Mouse (Mus musculus): ENCODE data around the gene Ei24. TPM values are rescaled to one million over a fixed set of nuclear protein-coding genes. Genes with fewer than 3 reads are reported as not detected.

Gene Ei24
- polyA plus RNA-seq, 1 experiment from 2014 or later = 122 TPM

DNA sequence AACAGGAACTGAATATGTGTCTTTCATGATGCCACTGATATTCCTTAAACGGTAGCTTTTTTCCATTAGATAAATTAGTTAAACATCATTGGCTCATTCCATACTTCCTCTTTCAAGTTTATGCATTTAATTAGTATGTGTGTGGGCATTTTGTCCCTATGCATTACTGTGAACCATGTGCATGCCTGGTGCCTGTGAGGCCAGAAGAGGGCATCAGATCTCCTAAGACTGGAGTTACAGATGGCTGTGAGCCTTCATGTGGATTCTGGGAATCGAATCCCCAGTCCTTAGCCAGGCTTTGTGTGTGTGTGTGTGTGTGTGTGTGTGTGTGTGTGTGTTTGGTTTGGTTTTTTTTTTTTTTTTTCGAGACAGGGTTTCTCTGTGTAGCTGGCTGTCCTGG lies 17.3 kb upstream of the Ei24 start:
- Histone ChIP-seq H3K4me3 (no peak overlapping the region), H3K9me3 (no peaks in the 10 kb centered on the region), H3K9ac (no peak overlapping the region), H3K27me3 (no peaks in the 10 kb centered on the region), H3K4me2 (no peak overlapping the region), H3K36me3 (no peaks in the 10 kb centered on the region), H3K4me1 (replicated peaks) (no peaks in the 10 kb centered on the region), H3K27ac (no peak overlapping the region)
- 72% methylated on average over 2 of the region's 3 CpGs for WGBS
- ATAC-seq (ENCODE audit: low FRiP score) = no peak

- no peaks in the 10 kb centered on the region for H3K9me3 ChIP-seq
- H3K9ac ChIP-seq = no peak overlapping the region
- H3K27ac ChIP-seq = no peak overlapping the region
- WGBS = 92% methylated on average over 5 of the region's 5 CpGs
- H3K4me3 ChIP-seq = no peak overlapping the region
- no peak overlapping the region for H3K4me2 ChIP-seq
- H3K27me3 ChIP-seq = no peaks in the 10 kb centered on the region
- no peak for ATAC-seq (ENCODE audit: low FRiP score)
- H3K36me3 ChIP-seq = no peaks in the 10 kb centered on the region
- no peaks in the 10 kb centered on the region for H3K4me1 ChIP-seq (replicated peaks)
These were observed 11.1 kb upstream of the Ei24 start for GRCm38 (mm10) chr9:36808126-36808785.

GRCm38 (mm10) chr9:36805256-36805975 lies 8.2 kb upstream of the Ei24 start:
- Histone ChIP-seq H3K4me2 (no peak overlapping the region), H3K27me3 (no peaks in the 10 kb centered on the region), H3K27ac (no peak overlapping the region), H3K4me3 (no peak overlapping the region), H3K36me3 (no peaks in the 10 kb centered on the region), H3K9me3 (no peaks in the 10 kb centered on the region), H3K9ac (no peak overlapping the region), H3K4me1 (replicated peaks) (no peaks in the 10 kb centered on the region)
- no peak for ATAC-seq (ENCODE audit: low FRiP score)
- WGBS = 85% methylated on average over 3 of the region's 3 CpGs

DNA sequence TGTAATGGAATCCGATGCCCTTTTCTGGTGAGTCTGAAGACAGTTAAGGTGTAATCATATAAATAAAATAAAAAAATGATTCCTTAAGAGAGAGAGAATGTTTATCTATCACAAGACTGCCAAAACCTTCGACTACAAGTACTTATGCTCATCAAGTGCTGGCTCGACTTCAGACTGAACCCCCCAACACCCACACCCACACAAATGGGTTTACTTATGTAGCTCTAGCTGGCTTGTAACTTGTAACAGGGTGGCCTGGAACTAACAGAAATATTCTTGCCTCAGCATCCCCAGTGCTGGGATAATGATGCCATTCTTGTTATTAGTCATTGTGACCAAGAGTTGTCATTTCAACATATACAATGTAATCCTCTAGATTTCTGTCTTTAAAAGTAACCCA lies 6.7 kb upstream of the Ei24 start:
- Histone ChIP-seq H3K4me3 (no peak overlapping the region), H3K4me2 (no peak overlapping the region), H3K9ac (no peak overlapping the region), H3K4me1 (replicated peaks) (no peaks in the 10 kb centered on the region), H3K36me3 (no peaks in the 10 kb centered on the region), H3K27ac (no peak overlapping the region), H3K9me3 (no peaks in the 10 kb centered on the region), H3K27me3 (no peaks in the 10 kb centered on the region)
- ATAC-seq (ENCODE audit: low FRiP score) = no peak
- WGBS = 86% methylated on average over 3 of the region's 3 CpGs

- H3K9ac ChIP-seq = no peak overlapping the region
- no peak overlapping the region for H3K27ac ChIP-seq
- 82% methylated on average over 6 of the region's 6 CpGs for WGBS
- no peaks in the 10 kb centered on the region for H3K27me3 ChIP-seq
- H3K4me1 ChIP-seq (replicated peaks) = no peaks in the 10 kb centered on the region
- no peak overlapping the region for H3K4me3 ChIP-seq
- no peaks in the 10 kb centered on the region for H3K36me3 ChIP-seq
- no peak overlapping the region for H3K4me2 ChIP-seq
- no peak for ATAC-seq (ENCODE audit: low FRiP score)
- no peaks in the 10 kb centered on the region for H3K9me3 ChIP-seq
These were observed 6.2 kb upstream of the Ei24 start for GRCm38 (mm10) chr9:36803386-36803785.

DNA sequence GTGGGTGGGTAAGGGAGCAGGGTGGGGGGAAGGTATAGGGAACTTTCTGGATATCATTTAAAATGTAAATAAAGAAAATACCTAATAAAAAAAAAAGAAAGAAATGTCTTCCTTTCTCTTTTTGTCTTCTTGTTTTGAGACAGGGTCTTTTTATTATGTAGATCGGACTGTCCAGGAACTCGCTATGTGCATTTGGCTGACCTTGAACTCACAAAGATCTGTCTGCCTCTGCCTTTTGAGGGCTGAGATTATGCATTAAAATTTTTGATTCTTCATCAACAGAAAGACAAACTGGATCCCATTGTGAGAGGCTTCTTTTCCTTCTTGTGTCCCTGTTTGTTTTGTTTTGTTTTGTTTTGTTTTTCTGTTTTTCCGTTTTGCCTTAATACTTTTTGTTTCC lies 5.8 kb upstream of the Ei24 start:
- no peak for ATAC-seq (ENCODE audit: low FRiP score)
- no peak overlapping the region for H3K4me2 ChIP-seq
- WGBS = 88% methylated on average over 3 of the region's 3 CpGs
- H3K36me3 ChIP-seq = no peaks in the 10 kb centered on the region
- no peak overlapping the region for H3K27ac ChIP-seq
- no peaks in the 10 kb centered on the region for H3K4me1 ChIP-seq (replicated peaks)
- H3K4me3 ChIP-seq = no peak overlapping the region
- no peak overlapping the region for H3K9ac ChIP-seq
- no peaks in the 10 kb centered on the region for H3K9me3 ChIP-seq
- H3K27me3 ChIP-seq = no peaks in the 10 kb centered on the region

- 88% methylated on average over 2 of the region's 2 CpGs for WGBS
- ATAC-seq (ENCODE audit: low FRiP score) = no peak
- Histone ChIP-seq H3K27ac (no peak overlapping the region), H3K4me1 (replicated peaks) (peaks cover 6% of the 10 kb centered on the region; the same call in 1 of the 2 replicates), H3K36me3 (no peaks in the 10 kb centered on the region), H3K4me3 (no peak overlapping the region), H3K9ac (no peak overlapping the region), H3K27me3 (no peaks in the 10 kb centered on the region), H3K9me3 (no peaks in the 10 kb centered on the region), H3K4me2 (no peak overlapping the region)
These were observed 4.8 kb upstream of the Ei24 start for GRCm38 (mm10) chr9:36801961-36802360.

DNA sequence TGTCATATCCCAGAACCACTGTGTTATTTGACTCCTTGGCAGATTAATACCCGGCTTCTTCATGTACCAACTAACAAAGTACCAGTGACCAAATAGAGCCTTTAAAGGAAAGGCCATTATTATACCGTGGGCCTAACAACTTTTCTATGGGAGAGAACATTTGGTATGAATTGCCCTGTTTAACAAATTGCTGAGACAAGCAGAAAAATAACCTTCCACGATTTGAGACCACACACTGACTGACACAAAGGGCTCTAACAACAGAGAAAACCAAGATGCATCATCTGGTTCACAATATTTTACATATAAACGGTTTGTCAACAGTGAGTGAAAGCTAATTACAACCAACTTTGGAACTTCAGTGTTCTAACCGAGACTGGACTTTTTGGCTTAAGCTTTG lies 969 bp downstream of the Ei24 start:
- peaks cover 33% of the 10 kb centered on the region for H3K4me1 ChIP-seq (replicated peaks)
- no peaks in the 10 kb centered on the region for H3K27me3 ChIP-seq
- peak overlapping the region; percentile 97 for H3K4me3 ChIP-seq
- H3K9me3 ChIP-seq = no peaks in the 10 kb centered on the region
- ATAC-seq (ENCODE audit: low FRiP score) = no peak
- H3K4me2 ChIP-seq = peak overlapping the region; percentile 81
- WGBS = 15% methylated on average over 5 of the region's 5 CpGs
- H3K27ac ChIP-seq = no peak overlapping the region
- peak overlapping the region; percentile 98 for H3K9ac ChIP-seq
- peaks cover 16% of the 10 kb centered on the region for H3K36me3 ChIP-seq

DNA sequence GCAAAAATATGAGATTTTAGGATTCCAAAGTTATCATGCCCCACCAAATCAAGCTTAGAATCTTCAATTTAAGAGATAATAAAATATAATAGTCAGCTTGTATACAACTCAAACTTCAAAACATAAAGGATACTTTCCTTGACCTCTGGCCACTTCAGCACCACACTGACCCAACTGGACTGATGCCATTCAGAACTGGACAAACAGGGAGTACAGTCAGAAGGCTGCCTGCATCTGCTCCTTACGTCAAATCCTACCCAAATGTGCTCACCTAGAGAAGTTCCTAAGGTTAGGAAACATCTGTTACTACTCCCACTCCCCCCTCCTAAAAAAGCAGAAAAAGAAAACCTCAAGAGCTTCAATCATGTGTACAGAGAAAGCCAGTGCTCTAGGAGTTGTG lies 1.6 kb downstream of the Ei24 start:
- Histone ChIP-seq H3K27ac (no peak overlapping the region), H3K9me3 (no peaks in the 10 kb centered on the region), H3K4me1 (replicated peaks) (peaks cover 33% of the 10 kb centered on the region), H3K9ac (peak overlapping the region; percentile 98; the same call in 1 of the 2 replicates), H3K36me3 (peaks cover 23% of the 10 kb centered on the region), H3K4me3 (peak overlapping the region; percentile 97; the same call in 1 of the 2 replicates), H3K27me3 (no peaks in the 10 kb centered on the region), H3K4me2 (peak overlapping the region; percentile 81)
- 86% methylated on average over 1 of the region's 1 CpGs for WGBS
- no peak for ATAC-seq (ENCODE audit: low FRiP score)

DNA sequence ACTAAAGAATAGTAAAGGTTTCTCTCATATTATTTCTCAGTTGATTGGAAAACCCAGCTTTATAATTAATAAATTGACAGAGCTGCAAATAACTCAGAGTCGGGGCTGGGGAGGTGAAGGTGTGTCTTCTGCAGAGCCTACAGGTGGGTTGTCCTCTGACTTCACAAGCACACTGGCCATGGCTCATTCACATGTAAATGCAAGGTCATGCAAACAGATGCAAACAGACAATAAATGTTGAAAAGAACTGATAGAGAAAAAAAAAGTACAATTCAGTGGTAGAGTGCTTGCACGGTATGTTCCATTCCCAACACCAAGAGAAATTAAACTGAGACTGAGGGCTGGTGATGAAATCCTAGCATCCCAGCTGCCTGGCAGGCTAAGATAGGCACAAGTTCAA lies 2.7 kb downstream of the Ei24 start:
- peaks cover 33% of the 10 kb centered on the region for H3K4me1 ChIP-seq (replicated peaks)
- no peak overlapping the region for H3K9ac ChIP-seq
- no peak overlapping the region for H3K27ac ChIP-seq
- no peak overlapping the region for H3K4me2 ChIP-seq
- H3K36me3 ChIP-seq = peaks cover 34% of the 10 kb centered on the region
- H3K27me3 ChIP-seq = no peaks in the 10 kb centered on the region
- no peaks in the 10 kb centered on the region for H3K9me3 ChIP-seq
- no peak overlapping the region for H3K4me3 ChIP-seq
- no peak for ATAC-seq (ENCODE audit: low FRiP score)
- 70% methylated on average over 2 of the region's 2 CpGs for WGBS

- no peak overlapping the region for H3K4me2 ChIP-seq
- H3K36me3 ChIP-seq = peaks cover 54% of the 10 kb centered on the region
- H3K9me3 ChIP-seq = no peaks in the 10 kb centered on the region
- H3K27ac ChIP-seq = no peak overlapping the region
- WGBS = 93% methylated on average over 3 of the region's 3 CpGs
- peaks cover 27% of the 10 kb centered on the region for H3K4me1 ChIP-seq (replicated peaks)
- H3K9ac ChIP-seq = no peak overlapping the region
- no peaks in the 10 kb centered on the region for H3K27me3 ChIP-seq
- H3K4me3 ChIP-seq = no peak overlapping the region
- no peak for ATAC-seq (ENCODE audit: low FRiP score)
These were observed 5.0 kb downstream of the Ei24 start for GRCm38 (mm10) chr9:36792191-36792590.

GRCm38 (mm10) chr9:36783921-36784320 lies 13.3 kb downstream of the Ei24 start:
- Histone ChIP-seq H3K9ac (no peak overlapping the region), H3K27ac (no peak overlapping the region), H3K4me3 (no peak overlapping the region), H3K4me1 (replicated peaks) (no peaks in the 10 kb centered on the region), H3K36me3 (peaks cover 90% of the 10 kb centered on the region), H3K4me2 (no peak overlapping the region), H3K27me3 (no peaks in the 10 kb centered on the region), H3K9me3 (no peaks in the 10 kb centered on the region)
- no peak for ATAC-seq (ENCODE audit: low FRiP score)
- whole genome bisulfite sequencing = 96% methylated on average over 2 of the region's 2 CpGs

- Histone ChIP-seq H3K36me3 (peaks cover 7% of the 10 kb centered on the region), H3K9me3 (no peaks in the 10 kb centered on the region), H3K4me1 (replicated peaks) (peaks cover 23% of the 10 kb centered on the region), H3K9ac (no peak overlapping the region), H3K27me3 (no peaks in the 10 kb centered on the region), H3K4me3 (peak overlapping the region; percentile 98; the same call in 1 of the 2 replicates), H3K27ac (no peak overlapping the region), H3K4me2 (peak overlapping the region; percentile 81)
- 87% methylated on average over 1 of the region's 1 CpGs for WGBS
- ATAC-seq (ENCODE audit: low FRiP score) = no peak
These were observed 28.2 kb downstream of the Ei24 start for GRCm38 (mm10) chr9:36769048-36769413.
